Mouse (Mus musculus): ENCODE data around the gene Fbxw26.
"Not testable (repeated sequence)": the region's sequence is repeated elsewhere in the genome, so short reads cannot be mapped to it uniquely, and the experiment has no call there.

DNA sequence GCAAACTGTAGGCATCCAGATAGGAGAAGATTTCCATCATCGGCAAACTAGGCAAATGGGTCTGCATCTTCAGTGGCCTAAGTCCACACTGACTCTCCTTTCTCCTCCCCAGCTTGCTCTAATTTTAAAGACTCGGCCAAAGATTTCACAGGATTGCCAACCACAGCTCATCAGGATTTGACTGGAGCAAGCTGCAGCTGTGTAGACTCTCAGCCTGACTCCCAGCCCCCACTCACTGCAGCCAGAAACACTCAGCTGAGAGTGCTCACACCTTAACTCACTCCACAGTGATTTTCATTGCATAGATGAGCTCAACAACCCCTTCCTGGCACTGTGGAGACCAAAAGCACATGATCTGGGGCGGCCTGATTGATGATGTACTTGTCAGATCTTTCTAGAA lies at the start of gene Fbxw26:
- TF ChIP-seq POLR2A (IDR thresholded peaks at IDR 0.05; ENCODE audit: insufficient read length, low read depth); USF1 (IDR thresholded peaks at IDR 0.05; ENCODE audit: low read depth); TCF12 (IDR thresholded peaks at IDR 0.05; ENCODE audit: insufficient read depth, poor library complexity, severe bottlenecking): not testable (repeated sequence)
